Mouse (Mus musculus): ENCODE measurements around the gene Tradd.
A peak's percentile ranks its signal among the peaks of the same experiment; 100 is the strongest.
"Not testable (repeated sequence)": the region's sequence is repeated elsewhere in the genome, so short reads cannot be mapped to it uniquely, and the experiment has no call there.

Gene Tradd

GRCm38 (mm10) chr8:105295256-105295655 lies 30.8 kb upstream of the Tradd start:
- DNase-seq: no peak

- peak; percentile 57 for DNase-seq
These were observed 30.4 kb upstream of the Tradd start for GRCm38 (mm10) chr8:105294776-105295175.

GRCm38 (mm10) chr8:105293405-105293804 lies 29.0 kb upstream of the Tradd start:
- no peak for DNase-seq

- no peak for DNase-seq
These were observed 28.1 kb upstream of the Tradd start for GRCm38 (mm10) chr8:105292471-105292870.

- DNase-seq: not testable (repeated sequence)
These were observed 27.4 kb upstream of the Tradd start for GRCm38 (mm10) chr8:105291802-105292201.

- DNase-seq: not testable (repeated sequence)
These were observed 27.0 kb upstream of the Tradd start for GRCm38 (mm10) chr8:105291364-105291763.

GRCm38 (mm10) chr8:105290554-105291314 lies 26.3 kb upstream of the Tradd start:
- DNase-seq: peak; percentile 96

- DNase-seq: peak; percentile 44
These were observed 25.5 kb upstream of the Tradd start, which contains the start of gene 4931428F04Rik for GRCm38 (mm10) chr8:105289805-105290460. 4931428F04Rik (minus strand) TSS chr8:105289864.

- peak; percentile 95 for DNase-seq
These were observed 24.7 kb upstream of the Tradd start for GRCm38 (mm10) chr8:105288958-105289732.

- DNase-seq: no peak
These were observed 23.8 kb upstream of the Tradd start for GRCm38 (mm10) chr8:105288231-105288630.

- DNase-seq: no peak
These were observed 22.5 kb upstream of the Tradd start for GRCm38 (mm10) chr8:105286907-105287306.

GRCm38 (mm10) chr8:105285514-105285913 lies 21.1 kb upstream of the Tradd start:
- no peak for DNase-seq

GRCm38 (mm10) chr8:105283074-105283473 lies 18.7 kb upstream of the Tradd start:
- DNase-seq: peak; percentile 74

GRCm38 (mm10) chr8:105282239-105282638 lies 17.8 kb upstream of the Tradd start:
- no peak for DNase-seq

GRCm38 (mm10) chr8:105281821-105282220 lies 17.4 kb upstream of the Tradd start:
- DNase-seq: peak; percentile 66

GRCm38 (mm10) chr8:105280567-105280966 lies 16.2 kb upstream of the Tradd start:
- no peak for DNase-seq

- peak; percentile 90 for DNase-seq
These were observed 14.5 kb upstream of the Tradd start for GRCm38 (mm10) chr8:105278911-105279334.

GRCm38 (mm10) chr8:105276292-105277120 lies 12.1 kb upstream of the Tradd start:
- peak; percentile 78 for DNase-seq

GRCm38 (mm10) chr8:105275840-105276239 lies 11.4 kb upstream of the Tradd start, which contains the start of gene Nol3:
Nol3 (plus strand) TSS chr8:105276140.
- DNase-seq: no peak

GRCm38 (mm10) chr8:105275387-105275786 lies 11.0 kb upstream of the Tradd start:
- DNase-seq: no peak

GRCm38 (mm10) chr8:105270916-105271186 lies 6.4 kb upstream of the Tradd start:
- no peak for DNase-seq

GRCm38 (mm10) chr8:105270101-105270915 lies 5.9 kb upstream of the Tradd start:
- DNase-seq: no peak

Data from lung, postnatal 36 days (tissue).